Mouse (Mus musculus) testis, adult 2 months (tissue): ENCODE measurements at regions not wholly inside any gene's neighbourhood (a gene's known extent, or its start where the extent isn't known, plus 50 kb on each side); places are given as distances from the start of the nearest gene placed in this dataset.

Experiments used
- CTCF ChIP-seq: fragments of 200-500 bp; IDR thresholded peaks from 2 replicates; pipeline ENCODE4 v1.5.1; 2012; ENCODE audit warnings: low read depth, mild to moderate bottlenecking, inconsistent platforms, low read length, moderate library complexity; ENCODE audit not compliant: control insufficient read depth, insufficient read depth, insufficient replicate concordance
- POLR2A ChIP-seq: fragments of 200-500 bp; IDR thresholded peaks from 2 replicates; pipeline ENCODE4 v1.6.1; 2012; ENCODE audit warnings: low read depth, mild to moderate bottlenecking, inconsistent platforms, low read length, moderate library complexity; ENCODE audit not compliant: control insufficient read depth

DNA sequence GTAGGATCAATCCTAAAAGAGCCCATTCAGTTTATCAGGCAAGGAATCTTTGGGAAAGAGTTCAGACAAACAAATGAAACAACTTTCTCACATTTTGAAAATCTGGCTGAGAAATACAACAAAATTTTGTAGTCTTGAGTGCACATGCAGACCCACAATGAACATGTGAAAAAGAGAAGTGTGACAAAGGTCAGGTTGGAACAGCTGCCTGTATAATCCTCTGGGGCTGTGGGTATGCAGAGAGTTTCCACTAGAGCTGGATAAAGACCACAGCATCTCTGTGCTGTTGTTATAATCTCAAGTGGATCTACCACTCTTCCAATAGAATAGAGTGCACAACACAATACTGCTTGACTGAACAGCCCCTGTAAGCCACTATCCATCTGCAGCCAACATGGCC, 482.3 kb downstream of the Irx1 start:
- no peak for TF ChIP-seq CTCF
- no peak for TF ChIP-seq POLR2A
